Mouse (Mus musculus) ES-E14 (cell line): ENCODE measurements around the gene Rreb1.

Experiments
- HCFC1 ChIP-seq: IDR thresholded peaks from 2 replicates; pipeline ENCODE4 v1.6.1; 2012; ENCODE audit warnings: low read length, inconsistent platforms, borderline replicate concordance; ENCODE audit not compliant: insufficient read depth
- ZC3H11A ChIP-seq: IDR thresholded peaks from 2 replicates; pipeline ENCODE4 v1.6.1; 2012; ENCODE audit warnings: low read depth, mild to moderate bottlenecking, inconsistent platforms, low read length, borderline replicate concordance

- TF ChIP-seq HCFC1 (no peak), ZC3H11A (no peak)
Measured at GRCm38 (mm10) chr13:37882521-37882920, 104.3 kb downstream of the Rreb1 start.
